Mouse (Mus musculus) megakaryocyte, embryonic 14.5 days (primary cell): ENCODE results near the gene Ino80d.

Source experiments
- FLI1 ChIP-seq: IDR thresholded peaks from 2 replicates; pipeline ENCODE4 v1.6.1; 2012; ENCODE audit warnings: low read length, inconsistent platforms, mixed read lengths
- GATA1 ChIP-seq: IDR thresholded peaks from 3 replicates; pipeline ENCODE4 v1.6.1; 2012; ENCODE audit warnings: mixed read lengths, low read length, inconsistent platforms, borderline replicate concordance

DNA sequence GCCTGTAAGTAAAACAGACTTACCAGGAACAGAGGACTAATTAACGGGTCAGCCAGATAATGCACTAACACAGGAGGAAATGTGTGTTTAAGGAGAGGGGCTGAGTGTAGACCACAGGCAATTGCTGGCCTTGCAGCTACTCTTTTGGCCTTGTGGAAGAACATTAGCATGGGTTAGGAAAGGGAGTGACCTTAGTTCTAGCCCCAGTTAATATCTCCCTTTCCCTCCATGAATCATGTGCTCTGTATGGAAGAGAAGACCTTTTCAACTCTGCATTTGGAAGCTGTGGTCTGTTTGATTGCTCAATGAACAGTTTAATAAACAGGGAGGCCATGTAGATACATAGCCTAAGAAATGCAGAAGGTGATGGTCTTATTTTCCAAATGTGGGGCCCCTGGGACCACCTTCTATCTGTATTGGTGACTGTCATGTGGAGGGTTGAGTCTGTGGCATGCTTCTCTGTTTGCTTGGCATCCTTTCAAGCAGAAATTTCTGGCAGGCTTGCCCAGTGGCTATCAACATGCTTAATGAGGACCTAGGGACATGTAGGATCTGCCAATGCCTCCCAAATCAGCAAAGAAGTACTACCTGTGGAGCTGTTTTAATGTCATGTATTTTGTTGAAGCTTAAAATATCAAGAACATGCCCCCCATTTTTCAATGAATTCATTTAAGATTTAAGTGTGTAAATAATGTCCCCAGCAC is 157.4 kb downstream of the Ino80d start:
- TF ChIP-seq GATA1 (no peak), FLI1 (no peak)
